Mouse (Mus musculus) adrenal gland, adult 8-10 months (tissue): ENCODE data around the gene Gm6034. TPM values are rescaled to one million over a fixed set of nuclear protein-coding genes. Genes with fewer than 3 reads are reported as not detected.
"Not testable (repeated sequence)": the region's sequence is repeated elsewhere in the genome, so short reads cannot be mapped to it uniquely, and the experiment has no call there.

ENCODE experiments used
- DNase-seq: peaks from one replicate; pipeline ENCODE4 v3.0.0; 2022
- total RNA-seq, 4 experiments: library from RNA; stranded (reverse); gene quantifications; 2 replicates each; pipeline ENCODE4 v1.2.4; 2022

Gm6034 gene
- total RNA-seq: under 1 TPM in 2 of 4 experiments, not detected in 2; 0.17 to 0.30 TPM

DNA sequence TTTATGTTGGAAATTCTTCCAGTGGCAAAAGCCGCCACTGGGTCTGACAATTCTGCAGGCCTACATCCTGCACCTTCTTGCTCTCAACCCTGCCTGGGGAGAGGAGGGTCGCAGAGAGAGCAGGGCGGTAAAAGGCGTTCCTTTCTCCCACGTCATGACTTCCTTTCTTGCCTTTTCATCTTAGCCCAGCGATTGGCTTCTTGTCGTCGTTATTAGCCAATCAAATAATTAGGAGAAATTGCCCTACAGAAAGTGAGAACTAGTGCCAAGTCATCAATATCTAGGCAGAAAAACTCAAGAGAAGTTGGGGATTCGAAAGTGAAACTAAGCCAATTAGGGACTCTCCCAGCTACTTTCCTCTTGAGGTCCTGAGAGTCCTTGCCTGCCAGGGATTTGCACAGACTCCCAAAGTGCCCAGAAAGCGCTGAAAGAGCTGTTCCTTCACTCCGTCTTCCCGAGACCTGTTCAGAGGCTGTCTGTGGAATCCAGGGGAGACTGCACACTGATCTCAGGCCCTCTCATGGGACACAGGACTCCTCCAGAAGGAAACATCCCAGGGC lies at the start of gene Gm6034, which contains the start of gene H2-T22:
Gene Gm6034 (plus strand): TSS at position 352 of the 560 bp plus-strand sequence.
Gene H2-T22 (minus strand): TSS at position 138 of the 560 bp plus-strand sequence.
- DNase-seq: peak; percentile 78

DNA sequence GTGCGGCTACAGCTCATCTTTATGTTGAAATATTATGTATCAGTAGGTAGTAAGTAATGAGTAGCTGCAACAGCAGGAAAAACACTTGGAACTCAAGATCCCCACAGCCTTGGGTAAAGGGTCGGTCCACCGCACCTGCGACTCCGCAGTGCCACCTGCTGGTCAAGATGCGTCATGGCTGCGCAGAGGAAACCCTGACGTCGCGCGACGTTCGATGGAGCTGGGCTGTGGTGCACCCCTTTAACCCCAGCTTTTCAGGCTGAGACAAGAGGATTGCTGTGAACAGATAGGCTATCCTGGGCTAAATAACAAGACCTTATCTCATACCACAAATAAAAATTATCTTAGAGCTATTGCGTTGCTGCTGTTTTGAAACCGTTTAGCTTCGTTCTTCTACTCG lies 49.1 kb upstream of the Gm6034 start:
- DNase-seq: peak; percentile 47

DNA sequence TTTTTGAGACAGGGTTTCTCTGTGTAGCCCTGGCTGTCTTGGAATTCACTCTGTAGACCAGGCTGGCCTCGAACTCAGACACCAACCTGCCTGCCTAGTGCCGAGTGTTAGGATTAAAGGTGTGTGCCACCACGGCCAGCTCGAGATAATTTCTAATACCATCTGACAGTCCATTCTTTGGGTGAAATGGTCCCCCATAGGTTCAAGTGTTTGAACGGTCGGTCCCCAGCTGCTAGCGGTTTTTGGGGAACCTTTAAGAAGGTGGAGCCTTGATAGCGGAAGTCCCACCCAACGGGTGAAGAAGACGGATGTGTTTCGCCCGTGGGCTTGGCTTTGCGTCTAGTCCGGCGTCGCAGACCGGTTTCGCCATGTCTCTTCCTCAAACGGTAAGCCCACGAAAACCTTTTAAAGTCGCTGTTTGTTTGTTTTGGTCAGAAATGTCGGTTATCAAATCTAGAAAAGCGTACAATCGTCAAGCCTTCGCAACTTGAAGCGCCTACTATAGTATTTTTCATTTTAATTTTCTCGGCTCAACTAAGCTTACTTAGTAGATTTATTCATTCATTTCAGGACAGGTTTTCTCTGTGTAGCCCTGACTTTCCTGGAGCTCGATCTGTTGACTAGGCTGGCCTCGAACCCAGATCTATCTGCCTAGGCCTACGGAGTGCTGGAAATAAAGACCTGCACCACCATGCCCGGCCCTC lies 48.4 kb upstream of the Gm6034 start:
- DNase-seq: peak; percentile 78

- DNase-seq: no peak
Observed at GRCm38 (mm10) chr17:35994879-35995240, 47.9 kb upstream of the Gm6034 start.

- DNase-seq: peak; percentile 94
Observed at GRCm38 (mm10) chr17:35996949-35997348, 45.8 kb upstream of the Gm6034 start.

DNA sequence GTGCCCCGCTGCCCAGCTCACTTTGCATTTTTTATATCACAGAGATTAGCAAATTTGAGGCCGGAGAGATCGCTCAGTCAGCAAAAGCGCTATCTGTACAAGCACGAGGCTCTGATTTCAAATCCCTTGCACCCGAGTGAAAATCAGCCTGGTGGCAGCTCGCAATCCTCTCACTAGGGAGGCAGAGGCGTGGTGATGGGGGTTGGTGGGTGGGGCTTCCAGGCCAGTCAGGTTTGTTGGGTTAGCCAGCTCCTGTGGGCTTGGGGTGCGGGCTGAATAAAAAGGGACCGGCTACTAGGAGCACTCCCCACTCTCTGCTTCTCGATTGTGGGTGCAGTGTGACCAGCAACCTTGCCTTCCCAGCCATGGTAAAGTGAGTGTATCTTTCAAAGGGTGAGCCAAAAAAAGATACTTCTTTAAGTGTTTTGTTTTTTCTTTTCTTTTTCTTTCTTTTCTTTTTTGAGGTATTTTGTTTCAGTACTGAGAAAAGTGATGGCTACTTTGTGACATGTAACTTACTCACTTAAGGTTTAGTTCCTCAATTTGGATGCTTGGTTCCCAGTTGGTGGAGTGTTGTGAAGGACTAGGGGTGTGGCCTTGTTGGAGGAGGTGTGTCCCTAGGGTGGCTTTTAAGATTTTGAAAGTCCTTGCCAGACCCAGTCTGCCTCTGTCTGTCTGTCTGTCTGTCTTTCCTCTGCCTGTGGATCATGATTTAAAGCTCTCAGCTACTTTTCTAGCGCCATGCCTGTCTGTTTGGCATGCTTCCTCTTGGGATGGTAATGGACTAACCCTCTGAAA lies 44.8 kb upstream of the Gm6034 start:
- DNase-seq: no peak

- no peak for DNase-seq
Observed at GRCm38 (mm10) chr17:35998545-35999305, 44.0 kb upstream of the Gm6034 start.

- no peak for DNase-seq
Observed at GRCm38 (mm10) chr17:35999356-35999755, 43.4 kb upstream of the Gm6034 start.

DNA sequence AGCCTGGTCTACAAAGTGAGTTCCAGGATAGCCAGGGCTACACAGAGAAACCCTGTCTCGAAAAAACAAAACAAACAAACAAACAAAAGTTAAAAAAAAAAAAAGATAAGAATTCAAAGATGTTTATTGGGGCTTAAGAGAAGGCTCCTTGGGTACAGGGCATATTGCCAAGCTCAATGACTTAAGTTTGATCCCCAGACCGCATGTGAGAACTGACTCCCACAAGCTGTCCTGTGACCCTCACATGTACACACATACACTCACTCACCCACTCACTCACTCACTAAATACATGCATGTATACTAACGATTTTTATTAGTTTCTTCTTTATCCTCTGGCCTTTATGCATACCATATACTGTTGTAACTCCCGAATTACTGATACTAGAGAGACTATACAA lies 42.4 kb upstream of the Gm6034 start:
- no peak for DNase-seq

- DNase-seq: no peak
Observed at GRCm38 (mm10) chr17:36001121-36001897, 41.5 kb upstream of the Gm6034 start.

DNA sequence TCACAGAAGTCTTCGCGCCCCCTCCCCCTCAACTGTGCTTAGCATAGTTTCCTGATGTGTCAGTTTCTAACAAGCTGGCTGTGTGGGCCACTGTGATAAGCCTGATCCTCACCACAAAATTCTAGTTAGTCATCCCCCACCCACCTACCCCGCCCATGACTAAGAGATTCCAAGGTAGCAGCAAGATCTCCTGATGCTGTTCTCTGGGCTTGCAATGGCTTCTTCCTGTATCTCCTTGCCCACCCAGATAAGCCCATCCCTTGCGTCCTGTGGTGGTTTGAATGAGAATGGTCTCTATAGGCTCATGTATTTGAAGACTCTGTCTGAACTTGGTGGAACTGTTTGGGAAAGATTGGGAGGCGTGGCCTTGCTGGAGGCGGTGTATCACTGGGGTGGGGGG lies 40.8 kb upstream of the Gm6034 start:
- no peak for DNase-seq

GRCm38 (mm10) chr17:36003331-36003730 lies 39.4 kb upstream of the Gm6034 start:
- DNase-seq: no peak

DNA sequence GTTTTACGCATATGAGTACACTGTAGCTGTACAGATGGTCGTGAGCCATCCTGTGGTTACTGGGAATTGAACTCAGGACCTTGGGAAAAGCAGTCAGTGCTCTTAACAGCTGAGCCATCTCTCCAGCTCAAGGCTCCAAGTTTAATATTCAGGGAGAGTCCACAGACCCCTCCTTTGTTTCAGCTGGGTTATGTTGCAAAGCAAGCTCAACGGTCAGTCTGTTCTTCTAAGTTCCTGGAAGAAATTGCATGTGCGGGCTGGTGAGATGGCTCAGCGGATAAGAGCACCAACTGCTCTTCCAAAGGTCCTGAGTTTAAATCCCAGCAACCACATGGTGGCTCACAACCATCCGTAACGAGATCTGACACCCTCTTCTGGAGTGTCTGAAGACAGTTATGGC lies 38.4 kb upstream of the Gm6034 start:
- not testable (repeated sequence) for DNase-seq

GRCm38 (mm10) chr17:36014977-36015376 lies 27.8 kb upstream of the Gm6034 start:
- no peak for DNase-seq

DNA sequence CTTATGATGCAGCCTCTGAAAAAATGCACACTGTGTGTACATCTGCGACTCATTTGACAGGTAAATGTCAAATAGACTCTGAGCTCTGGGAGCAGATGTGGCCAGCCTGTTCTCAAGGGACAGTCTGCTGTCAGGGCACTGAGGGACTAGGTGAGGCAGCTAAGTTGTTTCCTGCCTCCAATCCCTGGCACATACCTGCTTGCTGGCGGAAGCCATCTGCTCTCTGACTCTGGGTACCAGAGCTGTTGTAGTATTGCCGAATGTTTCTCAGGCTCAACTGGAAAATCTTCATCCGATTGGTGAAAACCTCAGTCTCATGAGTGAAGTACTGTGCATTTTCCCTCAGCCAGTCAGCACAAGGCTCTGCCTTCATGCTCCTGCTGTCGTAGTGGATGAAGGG lies 25.7 kb upstream of the Gm6034 start:
- no peak for DNase-seq

- no peak for DNase-seq
Observed at GRCm38 (mm10) chr17:36018979-36019378, 23.8 kb upstream of the Gm6034 start.

- DNase-seq: no peak
Observed at GRCm38 (mm10) chr17:36019519-36019918, 23.2 kb upstream of the Gm6034 start.

DNA sequence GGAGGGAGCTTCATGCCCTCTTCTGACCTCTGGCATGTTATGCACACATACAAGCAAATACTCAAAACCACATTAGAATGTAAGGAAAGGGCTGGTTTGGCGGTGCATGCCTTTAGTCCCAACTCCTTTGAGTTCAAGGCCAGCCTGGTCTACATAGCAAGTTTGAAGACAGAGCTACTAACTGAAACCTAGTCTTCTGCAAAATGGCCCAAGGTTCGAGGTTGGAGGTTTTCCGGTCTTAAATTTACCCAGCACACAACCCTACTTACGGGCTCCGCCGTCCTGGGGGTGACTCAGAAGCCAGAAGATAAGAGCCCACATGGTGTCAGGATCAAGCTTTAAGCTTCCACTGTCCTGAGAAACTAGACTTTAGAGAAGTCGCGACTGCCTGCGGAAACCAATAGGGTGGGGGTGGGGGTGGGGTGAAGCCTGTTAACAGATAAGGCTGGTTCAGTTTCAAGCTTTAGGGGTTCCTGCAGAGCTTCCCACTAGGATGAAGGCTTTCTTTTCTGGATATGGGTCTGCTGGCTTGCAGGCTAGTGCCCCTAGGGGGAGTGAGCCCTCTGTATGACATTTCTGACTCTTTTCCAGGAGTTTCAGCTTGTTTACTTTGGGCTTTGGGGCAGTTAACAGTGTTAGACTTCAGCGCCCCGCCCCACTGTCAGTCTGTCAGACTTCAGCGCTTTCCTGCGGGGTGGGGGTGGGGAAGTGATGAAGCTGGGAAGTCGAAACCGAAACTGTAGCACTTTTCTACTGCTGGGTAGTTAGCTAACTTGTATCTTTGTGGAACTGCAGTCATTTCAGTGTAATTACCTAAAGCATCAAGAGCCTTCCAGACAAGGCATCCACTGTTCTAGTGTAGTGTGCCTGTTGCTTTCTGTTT lies 22.3 kb upstream of the Gm6034 start, which contains the start of gene H2-T24:
Gene H2-T24 (minus strand): TSS at position 370 of the 883 bp plus-strand sequence.
- peak; percentile 64 for DNase-seq

GRCm38 (mm10) chr17:36021309-36021708 lies 21.5 kb upstream of the Gm6034 start:
- DNase-seq: no peak

DNA sequence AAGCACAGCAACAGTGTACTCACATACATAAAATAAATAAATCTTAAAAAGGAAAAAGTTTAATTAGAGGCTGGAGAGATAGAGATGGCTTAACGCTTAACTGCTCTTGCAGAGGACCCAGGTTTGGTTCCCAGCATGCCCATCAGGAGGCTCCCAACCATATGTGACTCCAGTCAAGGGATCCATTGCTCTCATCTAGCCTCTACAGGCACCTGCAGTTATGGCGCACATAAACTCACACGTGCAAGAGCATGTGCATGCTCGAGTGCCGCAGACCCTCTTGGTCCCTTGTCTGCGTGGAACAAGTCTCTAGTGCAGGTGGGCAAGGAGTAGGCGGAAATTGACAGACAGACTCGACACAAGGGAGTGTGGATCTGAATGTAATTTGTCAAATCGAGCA lies 20.7 kb upstream of the Gm6034 start:
- no peak for DNase-seq

- DNase-seq: no peak
Observed at GRCm38 (mm10) chr17:36022922-36023321, 19.8 kb upstream of the Gm6034 start.
